Mouse (Mus musculus) limb, embryonic 14.5 days (tissue): Measurements from ENCODE around the gene Fhad1. TPM values are rescaled to one million over a fixed set of nuclear protein-coding genes. Genes with fewer than 3 reads are reported as not detected.

Experiments
- ATAC-seq: fragments of 200-750 bp; cut with Nextera tagmentation; 2 replicates; pipeline ENCODE4 v1.8.0; 2017; ENCODE audit warnings: low read depth, moderate number of reproducible peaks, moderate TSS enrichment; ENCODE audit not compliant: low FRiP score
- DNase-seq: peaks from one replicate; pipeline ENCODE4 v3.0.0-alpha.2; 2015; ENCODE audit warnings: low spot score
- H3K27ac ChIP-seq: fragments of 300-500 bp; sonication (generic); replicated peaks from 2 replicates; pipeline ENCODE4 v1.5.1; 2014; ENCODE audit warnings: low read depth, mild to moderate bottlenecking, low read length, moderate library complexity, mixed read lengths
- H3K27me3 ChIP-seq: fragments of 300-500 bp; sonication (generic); 2 replicates; pipeline ENCODE4 v1.6.1; 2014; ENCODE audit warnings: low read length, mixed read lengths; ENCODE audit not compliant: control insufficient read depth, insufficient read depth
- H3K36me3 ChIP-seq: fragments of 300-500 bp; sonication (generic); 2 replicates; pipeline ENCODE4 v1.6.1; 2014; ENCODE audit warnings: mild to moderate bottlenecking, low read length, moderate library complexity, mixed read lengths; ENCODE audit not compliant: control insufficient read depth, insufficient read depth
- H3K4me1 ChIP-seq: fragments of 300-500 bp; sonication (generic); 2 replicates; pipeline ENCODE4 v1.6.1; 2014; ENCODE audit warnings: antibody characterized with exemption, low read length, mixed read lengths; ENCODE audit not compliant: control insufficient read depth, insufficient read depth
- H3K4me2 ChIP-seq: fragments of 300-500 bp; sonication (generic); replicated peaks from 2 replicates; pipeline ENCODE4 v1.6.1; 2014; ENCODE audit warnings: low read depth, mild to moderate bottlenecking, low read length, moderate library complexity; ENCODE audit not compliant: severe bottlenecking
- H3K4me3 ChIP-seq: fragments of 300-500 bp; sonication (generic); replicated peaks from 2 replicates; pipeline ENCODE4 v1.5.1; 2014; ENCODE audit warnings: low read length
- H3K9ac ChIP-seq: fragments of 300-500 bp; sonication (generic); 2 replicates; pipeline ENCODE4 v1.6.1; 2014; ENCODE audit warnings: mild to moderate bottlenecking, low read depth, low read length, moderate library complexity; ENCODE audit not compliant: severe bottlenecking
- H3K9me3 ChIP-seq: fragments of 300-500 bp; sonication (generic); 2 replicates; pipeline ENCODE4 v1.6.1; 2016; ENCODE audit warnings: low read length; ENCODE audit not compliant: control insufficient read depth
- POLR2A ChIP-seq: fragments of 200-500 bp; IDR thresholded peaks from 2 replicates; pipeline ENCODE4 v1.8.0; 2012; ENCODE audit warnings: inconsistent platforms, mild to moderate bottlenecking, moderate library complexity, borderline replicate concordance; ENCODE audit not compliant: insufficient read depth, insufficient read length; ENCODE audit errors: extremely low read depth
- WGBS: fragments of 180-500 bp; shearing (Covaris S2); extraction: QIAGEN DNeasy Blood & Tissue Kit; methylation state at CpG from one replicate; pipeline ENCODE4 v1.1.7; 2014; 5-methylcytosine and 5-hydroxymethylcytosine counted together
- polyA plus RNA-seq, 2 experiments: library from polyadenylated mRNA; depleted of rRNA in 1 of 2; stranded (reverse) in 1 of 2; unstranded in 1 of 2; fragments of >200 nt; fragmentation: Nextera tagmentation in 1 of 2; extraction: Ambion mirVana in 1 of 2; gene quantifications; 2 replicates each; pipeline versions ENCODE4 v1.2.1 to v1.2.3; 2012 to 2014

Gene Fhad1
- polyA plus RNA-seq, 2 experiments = 2.7 to 3.1 TPM

GRCm38 (mm10) chr4:141897838-141898237, 117.0 kb downstream of the Fhad1 start:
- no peaks in the 10 kb centered on the region for H3K27me3 ChIP-seq
- H3K36me3 ChIP-seq = no peaks in the 10 kb centered on the region
- H3K4me1 ChIP-seq = peaks cover 13% of the 10 kb centered on the region
- no peak overlapping the region for H3K4me2 ChIP-seq
- H3K27ac ChIP-seq = no peak overlapping the region
- WGBS = 23% methylated on average over 3 of the region's 3 CpGs
- DNase-seq (peak; percentile 43), ATAC-seq (peak; percentile 71)
- no peak for TF ChIP-seq POLR2A
- no peaks in the 10 kb centered on the region for H3K9me3 ChIP-seq
- no peak overlapping the region for H3K9ac ChIP-seq
- H3K4me3 ChIP-seq = no peak overlapping the region

GRCm38 (mm10) chr4:141897225-141897624, 117.7 kb downstream of the Fhad1 start:
- whole genome bisulfite sequencing = 84% methylated on average over 6 of the region's 6 CpGs
- Histone ChIP-seq H3K4me2 (no peak overlapping the region), H3K4me1 (peaks cover 13% of the 10 kb centered on the region), H3K27me3 (no peaks in the 10 kb centered on the region), H3K4me3 (no peak overlapping the region), H3K9me3 (no peaks in the 10 kb centered on the region), H3K9ac (no peak overlapping the region), H3K27ac (no peak overlapping the region), H3K36me3 (no peaks in the 10 kb centered on the region)
- DNase-seq (peak; percentile 43), ATAC-seq (peak; percentile 39; the same call in 1 of the 2 replicates)
- no peak for TF ChIP-seq POLR2A

GRCm38 (mm10) chr4:141895772-141896171, 119.1 kb downstream of the Fhad1 start:
- ATAC-seq (no peak), DNase-seq (no peak)
- Histone ChIP-seq H3K4me2 (no peak overlapping the region), H3K27ac (no peak overlapping the region), H3K4me1 (peaks cover 13% of the 10 kb centered on the region), H3K9me3 (no peaks in the 10 kb centered on the region), H3K36me3 (no peaks in the 10 kb centered on the region), H3K27me3 (no peaks in the 10 kb centered on the region), H3K4me3 (no peak overlapping the region), H3K9ac (no peak overlapping the region)
- TF ChIP-seq POLR2A = no peak
- 53% methylated on average over 12 of the region's 12 CpGs for WGBS

- TF ChIP-seq POLR2A = no peak
- DNase-seq = no peak
- Histone ChIP-seq H3K4me2 (no peak overlapping the region), H3K9ac (no peak overlapping the region), H3K9me3 (no peaks in the 10 kb centered on the region), H3K36me3 (no peaks in the 10 kb centered on the region), H3K4me3 (no peak overlapping the region), H3K4me1 (no peaks in the 10 kb centered on the region), H3K27me3 (no peaks in the 10 kb centered on the region), H3K27ac (no peak overlapping the region)
- 78% methylated on average over 8 of the region's 8 CpGs for WGBS
- no peak for ATAC-seq
Measured at GRCm38 (mm10) chr4:141893157-141893784, 121.6 kb downstream of the Fhad1 start.

- H3K4me1 ChIP-seq = peaks cover 6% of the 10 kb centered on the region; the same call in 1 of the 2 replicates
- DNase-seq (peak; percentile 17), ATAC-seq (peak; percentile 68)
- TF ChIP-seq POLR2A = no peak
- no peaks in the 10 kb centered on the region for H3K27me3 ChIP-seq
- H3K4me2 ChIP-seq = no peak overlapping the region
- no peaks in the 10 kb centered on the region for H3K9me3 ChIP-seq
- no peak overlapping the region for H3K9ac ChIP-seq
- 38% methylated on average over 5 of the region's 6 CpGs for WGBS
- no peak overlapping the region for H3K27ac ChIP-seq
- H3K4me3 ChIP-seq = no peak overlapping the region
- no peaks in the 10 kb centered on the region for H3K36me3 ChIP-seq
Measured at GRCm38 (mm10) chr4:141886385-141886968, 128.4 kb downstream of the Fhad1 start.
